Mouse (Mus musculus) sigmoid colon, adult 10 weeks (tissue): ENCODE data around the gene Adora2b. TPM values are rescaled to one million over a fixed set of nuclear protein-coding genes. Genes with fewer than 3 reads are reported as not detected.

ENCODE experiments used
- polyA plus RNA-seq: library from polyadenylated mRNA; stranded (reverse); fragments of 350-450 nt; fragmentation: Illumina TruSeq; extraction: RNeasy Lipid Tissue Mini Kit (QIAGEN cat#74804); gene quantifications from one replicate; pipeline ENCODE4 v1.2.3, GENCODE M21; 2014; ENCODE audit warnings: low read depth, low replicate concordance

Adora2b gene
- 0.54 TPM for polyA plus RNA-seq

GRCm38 (mm10) chr11:62248401-62249244 lies at the start of gene Adora2b:
Gene Adora2b (plus strand): TSS chr11:62248984.

GRCm38 (mm10) chr11:62280675-62281600 lies 32.2 kb downstream of the Adora2b start, which contains the start of the genes Zswim7 and Ttc19:
Gene Zswim7 (minus strand): TSS chr11:62281375.
Gene Ttc19 (plus strand): TSS chr11:62281473.

Other genes starting within 250 kb of the Adora2b start
- 1.6 TPM for gene Zswim7, start 32.4 kb downstream of the Adora2b start, polyA plus RNA-seq
- gene Ttc19, start 32.5 kb downstream of the Adora2b start, polyA plus RNA-seq: 62.1 TPM
- 4.4 TPM for gene Pigl, start 209.5 kb downstream of the Adora2b start, polyA plus RNA-seq
- 255 TPM for gene Ncor1, start 209.6 kb downstream of the Adora2b start, polyA plus RNA-seq